Mouse (Mus musculus) kidney, embryonic 16.5 days (tissue): ENCODE data around the gene Nkiras1. TPM values are rescaled to one million over a fixed set of nuclear protein-coding genes. Genes with fewer than 3 reads are reported as not detected.
"Not testable (repeated sequence)": the region's sequence is repeated elsewhere in the genome, so short reads cannot be mapped to it uniquely, and the experiment has no call there.

Source experiments
- ATAC-seq: fragments of 200-750 bp; cut with Nextera tagmentation; 2 replicates; pipeline ENCODE4 v1.8.0; 2017; ENCODE audit warnings: moderate TSS enrichment; ENCODE audit not compliant: low FRiP score, low TSS enrichment
- H3K27ac ChIP-seq: fragments of 300-500 bp; sonication (generic); 2 replicates; pipeline ENCODE4 v1.5.1; 2014; ENCODE audit warnings: low read length
- H3K27me3 ChIP-seq: fragments of 300-500 bp; sonication (generic); 2 replicates; pipeline ENCODE4 v1.6.1; 2014; ENCODE audit warnings: low read length, control low read depth, mixed read lengths; ENCODE audit not compliant: insufficient read depth
- H3K36me3 ChIP-seq: fragments of 300-500 bp; sonication (generic); 2 replicates; pipeline ENCODE4 v1.6.1; 2014; ENCODE audit warnings: low read length, control low read depth, mixed read lengths; ENCODE audit not compliant: insufficient read depth
- H3K4me1 ChIP-seq: fragments of 300-500 bp; sonication (generic); 2 replicates; pipeline ENCODE4 v1.6.1; 2014; ENCODE audit warnings: low read length, control low read depth, mixed read lengths; ENCODE audit not compliant: insufficient read depth
- H3K4me2 ChIP-seq: fragments of 300-500 bp; sonication (generic); replicated peaks from 2 replicates; pipeline ENCODE4 v1.6.1; 2014; ENCODE audit warnings: low read depth, low read length
- H3K4me3 ChIP-seq: fragments of 300-500 bp; sonication (generic); 2 replicates; pipeline ENCODE4 v1.5.1; 2014; ENCODE audit warnings: mild to moderate bottlenecking, low read length
- H3K9ac ChIP-seq: fragments of 300-500 bp; sonication (generic); replicated peaks from 2 replicates; pipeline ENCODE4 v1.6.1; 2014; ENCODE audit warnings: low read length
- H3K9me3 ChIP-seq: fragments of 300-500 bp; sonication (generic); 2 replicates; pipeline ENCODE4 v1.6.1; 2016; ENCODE audit warnings: low read length, control low read depth
- WGBS: fragments of 180-500 bp; shearing (Covaris S2); extraction: QIAGEN DNeasy Blood & Tissue Kit; methylation state at CpG from one replicate; pipeline ENCODE4 v1.1.7; 2014; 5-methylcytosine and 5-hydroxymethylcytosine counted together
- polyA plus RNA-seq: library from polyadenylated mRNA; unstranded; fragments of >200 nt; fragmentation: Nextera tagmentation; extraction: Ambion mirVana; gene quantifications from 2 replicates; pipeline ENCODE4 v1.2.1, GENCODE M21; 2015

Nkiras1 gene
- polyA plus RNA-seq, 1 experiment from 2014 or later = 13.3 TPM

GRCm38 (mm10) chr14:18237381-18237780 is 33.6 kb upstream of the Nkiras1 start:
- WGBS = 66% methylated on average over 4 of the region's 4 CpGs
- no peak for ATAC-seq
- peak overlapping the region; percentile 78 for H3K4me2 ChIP-seq
- peak overlapping the region; percentile 84 for H3K4me3 ChIP-seq
- no peaks in the 10 kb centered on the region for H3K9me3 ChIP-seq
- H3K9ac ChIP-seq = no peak overlapping the region; the same call in 1 of the 2 replicates
- H3K27me3 ChIP-seq = no peaks in the 10 kb centered on the region
- H3K4me1 ChIP-seq = 0 out of 2 replicates have a peak, but pooled peaks cover 3% of the 10 kb centered on the region
- no peak overlapping the region for H3K27ac ChIP-seq
- H3K36me3 ChIP-seq = no peaks in the 10 kb centered on the region

GRCm38 (mm10) chr14:18238131-18238749 is 32.7 kb upstream of the Nkiras1 start:
- Histone ChIP-seq H3K36me3 (no peaks in the 10 kb centered on the region), H3K27ac (peak overlapping the region; percentile 91), H3K9ac (peak overlapping the region; percentile 78), H3K4me2 (peak overlapping the region; percentile 78), H3K27me3 (no peaks in the 10 kb centered on the region), H3K9me3 (no peaks in the 10 kb centered on the region), H3K4me1 (0 out of 2 replicates have a peak, but pooled peaks cover 3% of the 10 kb centered on the region), H3K4me3 (peak overlapping the region; percentile 84)
- under 1% methylated on average over 65 of the region's 71 CpGs for WGBS
- peak; percentile 94 for ATAC-seq

- ATAC-seq = peak; percentile 97
- WGBS = under 1% methylated on average over 55 of the region's 66 CpGs
- H3K9ac ChIP-seq = peak within 1 kb of the TSS; percentile 78
Measured at GRCm38 (mm10) chr14:18238750-18239731, 31.9 kb upstream of the Nkiras1 start, which contains the start of gene Nr1d2. TSS of gene Nr1d2 (minus strand) at chr14:18239127.

GRCm38 (mm10) chr14:18240132-18240531 is 30.8 kb upstream of the Nkiras1 start:
- H3K9ac ChIP-seq = no peak overlapping the region
- ATAC-seq = no peak
- H3K4me1 ChIP-seq = no peaks in the 10 kb centered on the region
- 71% methylated on average over 7 of the region's 7 CpGs for WGBS
- no peaks in the 10 kb centered on the region for H3K9me3 ChIP-seq
- H3K27me3 ChIP-seq = no peaks in the 10 kb centered on the region
- no peak overlapping the region for H3K4me3 ChIP-seq
- no peak overlapping the region for H3K4me2 ChIP-seq
- no peaks in the 10 kb centered on the region for H3K36me3 ChIP-seq
- no peak overlapping the region for H3K27ac ChIP-seq

More at GRCm38 (mm10) chr14:18238750-18239731, 31.9 kb upstream of the Nkiras1 start, which contains the start of gene Nr1d2:
- Histone ChIP-seq H3K9me3 (no peaks in the 10 kb centered on the region), H3K36me3 (no peaks in the 10 kb centered on the region), H3K27ac (peak within 1 kb of the TSS; percentile 91), H3K4me2 (peak within 1 kb of the TSS; percentile 78), H3K4me1 (0 out of 2 replicates have a peak, but pooled peaks cover 3% of the 10 kb centered on the region), H3K27me3 (no peaks in the 10 kb centered on the region), H3K4me3 (peak within 1 kb of the TSS; percentile 84)

- no peak overlapping the region for H3K27ac ChIP-seq
- H3K4me1 ChIP-seq = no peaks in the 10 kb centered on the region
- WGBS = 83% methylated on average over 4 of the region's 4 CpGs
- no peaks in the 10 kb centered on the region for H3K36me3 ChIP-seq
- H3K27me3 ChIP-seq = no peaks in the 10 kb centered on the region
- H3K9ac ChIP-seq = no peak overlapping the region
- no peak for ATAC-seq
- H3K4me2 ChIP-seq = no peak overlapping the region
- H3K4me3 ChIP-seq = no peak overlapping the region
- H3K9me3 ChIP-seq = no peaks in the 10 kb centered on the region
Measured at GRCm38 (mm10) chr14:18241786-18242185, 29.1 kb upstream of the Nkiras1 start.

GRCm38 (mm10) chr14:18242638-18243130 is 28.3 kb upstream of the Nkiras1 start:
- WGBS = 83% methylated on average over 21 of the region's 21 CpGs
- no peak overlapping the region for H3K4me2 ChIP-seq
- H3K4me3 ChIP-seq = no peak overlapping the region
- no peaks in the 10 kb centered on the region for H3K36me3 ChIP-seq
- no peaks in the 10 kb centered on the region for H3K27me3 ChIP-seq
- H3K9me3 ChIP-seq = no peaks in the 10 kb centered on the region
- no peak overlapping the region for H3K27ac ChIP-seq
- no peak for ATAC-seq
- H3K9ac ChIP-seq = no peak overlapping the region
- no peaks in the 10 kb centered on the region for H3K4me1 ChIP-seq

- Histone ChIP-seq H3K27ac (no peak overlapping the region), H3K4me2 (no peak overlapping the region), H3K4me1 (no peaks in the 10 kb centered on the region), H3K36me3 (peaks cover 11% of the 10 kb centered on the region; the same call in 1 of the 2 replicates), H3K4me3 (no peak overlapping the region), H3K9ac (no peak overlapping the region), H3K9me3 (no peaks in the 10 kb centered on the region), H3K27me3 (no peaks in the 10 kb centered on the region)
- 84% methylated on average over 3 of the region's 3 CpGs for WGBS
- no peak for ATAC-seq
Measured at GRCm38 (mm10) chr14:18261203-18261602, 9.7 kb upstream of the Nkiras1 start.

- H3K27me3 ChIP-seq = no peaks in the 10 kb centered on the region
- peaks cover 26% of the 10 kb centered on the region for H3K36me3 ChIP-seq
- H3K4me3 ChIP-seq = no peak overlapping the region
- no peak for ATAC-seq
- no peaks in the 10 kb centered on the region for H3K9me3 ChIP-seq
- H3K4me1 ChIP-seq = peaks cover 2% of the 10 kb centered on the region; the same call in 1 of the 2 replicates
- 70% methylated on average over 4 of the region's 4 CpGs for WGBS
- H3K9ac ChIP-seq = no peak overlapping the region
- H3K27ac ChIP-seq = no peak overlapping the region
- H3K4me2 ChIP-seq = no peak overlapping the region
Measured at GRCm38 (mm10) chr14:18263427-18263826, 7.5 kb upstream of the Nkiras1 start.

GRCm38 (mm10) chr14:18269947-18270528 is 898 bp upstream of the Nkiras1 start:
- Histone ChIP-seq H3K9ac (peak overlapping the region; percentile 99), H3K4me3 (peak overlapping the region; percentile 94), H3K27ac (peak overlapping the region; percentile 84), H3K4me1 (peaks cover 10% of the 10 kb centered on the region; the same call in 1 of the 2 replicates), H3K36me3 (peaks cover 23% of the 10 kb centered on the region), H3K4me2 (peak overlapping the region; percentile 74)
- not testable (repeated sequence) for H3K27me3 ChIP-seq, ATAC-seq, H3K9me3 ChIP-seq
- WGBS = 0% methylated on average over 21 of the region's 24 CpGs
